Mouse (Mus musculus) liver, embryonic 14.5 days (tissue): Measurements from ENCODE around the gene Itgb6. TPM values are rescaled to one million over a fixed set of nuclear protein-coding genes. Genes with fewer than 3 reads are reported as not detected.

Source experiments
- ATAC-seq: fragments of 200-750 bp; cut with Nextera tagmentation; 2 replicates; pipeline ENCODE4 v1.8.0; 2017; ENCODE audit warnings: moderate number of reproducible peaks, mild to moderate bottlenecking, moderate library complexity; ENCODE audit not compliant: insufficient read depth
- DNase-seq, 3 experiments: peaks; one replicate each; pipeline ENCODE4 v3.0.0-alpha.2; 2012 to 2013; ENCODE audit warnings: low read depth in 3 of 3, low spot score in 3 of 3
- H3K27ac ChIP-seq: fragments of 300-500 bp; sonication (generic); 2 replicates; pipeline ENCODE4 v1.5.1; 2014; ENCODE audit warnings: moderate library complexity, mild to moderate bottlenecking, control low read depth, inconsistent platforms
- H3K27me3 ChIP-seq: fragments of 300-500 bp; sonication (generic); 2 replicates; pipeline ENCODE4 v1.6.1; 2014; ENCODE audit warnings: mild to moderate bottlenecking, low read length, moderate library complexity; ENCODE audit not compliant: control insufficient read depth, insufficient read depth
- H3K36me3 ChIP-seq: fragments of 300-500 bp; sonication (generic); replicated peaks from 2 replicates; pipeline ENCODE4 v1.6.1; 2014; ENCODE audit warnings: low read depth; ENCODE audit not compliant: control insufficient read depth, insufficient read depth
- H3K4me1 ChIP-seq, 2 experiments: fragments of 200-500 bp in 1 of 2; fragments of 300-500 bp in 1 of 2; sonication (generic) in 1 of 2; replicated peaks; 2 replicates each; pipeline ENCODE4 v1.6.1; 2012 to 2014; ENCODE audit warnings: antibody characterized with exemption in 1 of 2, inconsistent platforms in 1 of 2, low read length in 1 of 2; ENCODE audit not compliant: control insufficient read depth in 2 of 2, insufficient read depth in 2 of 2
- H3K4me2 ChIP-seq: fragments of 300-500 bp; sonication (generic); 2 replicates; pipeline ENCODE4 v1.6.1; 2014; ENCODE audit warnings: low read depth, mild to moderate bottlenecking, control low read depth, moderate library complexity
- H3K4me3 ChIP-seq, 2 experiments: fragments of 200-500 bp in 1 of 2; fragments of 300-500 bp in 1 of 2; sonication (generic) in 1 of 2; 2 replicates each; pipeline ENCODE4 v1.5.1; 2012 to 2014; ENCODE audit warnings: low read depth in 2 of 2, low read length in 2 of 2, mild to moderate bottlenecking in 2 of 2, control low read depth in 1 of 2, inconsistent platforms in 1 of 2, moderate library complexity in 1 of 2; ENCODE audit not compliant: insufficient read depth in 1 of 2
- H3K9ac ChIP-seq: fragments of 300-500 bp; sonication (generic); replicated peaks from 2 replicates; pipeline ENCODE4 v1.6.1; 2014; ENCODE audit warnings: mild to moderate bottlenecking, control low read depth, moderate library complexity
- H3K9me3 ChIP-seq: fragments of 300-500 bp; sonication (generic); 2 replicates; pipeline ENCODE4 v1.6.1; 2016; ENCODE audit warnings: low read length, mixed read lengths; ENCODE audit not compliant: control insufficient read depth
- CTCF ChIP-seq: IDR thresholded peaks from 2 replicates; pipeline ENCODE4 v1.5.1; 2016; ENCODE audit warnings: antibody characterized with exemption, low read depth, control low read depth
- EP300 ChIP-seq: IDR thresholded peaks from 2 replicates; pipeline ENCODE4 v1.6.1; 2016; ENCODE audit warnings: antibody characterized with exemption, low read depth
- WGBS: fragments of 180-500 bp; shearing (Covaris S2); extraction: QIAGEN DNeasy Blood & Tissue Kit; methylation state at CpG from one replicate; pipeline ENCODE4 v1.1.7; 2014; ENCODE audit not compliant: insufficient replicate concordance; 5-methylcytosine and 5-hydroxymethylcytosine counted together
- polyA plus RNA-seq, 2 experiments: library from polyadenylated mRNA; depleted of rRNA in 1 of 2; stranded (reverse) in 1 of 2; unstranded in 1 of 2; fragments of >200 nt; fragmentation: Nextera tagmentation in 1 of 2; extraction: Ambion mirVana in 1 of 2; gene quantifications; 2 replicates each; pipeline versions ENCODE4 v1.2.1 to v1.2.3; 2012 to 2014

Itgb6 gene
- polyA plus RNA-seq (2012; rRNA removed): 0.01 and 0.02 TPM in 2 replicates
- 0.05 TPM in 1 of 2 replicates, not detected in the other for polyA plus RNA-seq (2014; fragmentation: Nextera tagmentation; extraction: Ambion mirVana)

DNA sequence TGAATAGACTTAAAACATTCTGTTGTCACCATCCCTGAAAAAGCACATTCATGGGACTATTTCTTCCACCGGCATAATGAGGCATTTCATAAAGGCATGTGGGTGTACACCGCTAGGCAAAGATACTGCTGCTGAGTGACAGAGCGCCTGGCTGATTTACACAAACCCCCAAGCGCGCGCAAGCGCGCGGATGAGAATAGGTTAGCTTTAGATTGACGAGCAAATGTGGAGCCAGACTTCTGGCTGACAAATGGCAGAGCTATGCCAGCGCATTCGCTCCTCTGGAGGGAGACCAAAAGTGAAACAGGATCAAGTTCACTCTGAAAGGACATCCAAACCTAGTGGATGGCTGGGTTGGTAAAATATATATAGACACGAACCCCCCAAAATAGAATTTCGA lies at the start of gene Itgb6:
TSS of gene Itgb6 (minus strand) at position 130 of the 400 bp plus-strand sequence.
- no peak within 1 kb of the TSS for H3K9ac ChIP-seq
- no peak within 1 kb of the TSS for H3K27ac ChIP-seq
- 76% methylated on average over 14 of the region's 14 CpGs for WGBS
- no peak for ATAC-seq
- H3K27me3 ChIP-seq: no peaks in the 10 kb centered on the region
- no peaks in the 10 kb centered on the region for H3K4me1 ChIP-seq
- H3K9me3 ChIP-seq: no peaks in the 10 kb centered on the region
- no peaks in the 10 kb centered on the region for H3K36me3 ChIP-seq
- no peak for DNase-seq
- H3K4me3 ChIP-seq: no peak within 1 kb of the TSS
- TF ChIP-seq EP300: no peak
- no peak for TF ChIP-seq CTCF
- no peak within 1 kb of the TSS for H3K4me2 ChIP-seq

DNA sequence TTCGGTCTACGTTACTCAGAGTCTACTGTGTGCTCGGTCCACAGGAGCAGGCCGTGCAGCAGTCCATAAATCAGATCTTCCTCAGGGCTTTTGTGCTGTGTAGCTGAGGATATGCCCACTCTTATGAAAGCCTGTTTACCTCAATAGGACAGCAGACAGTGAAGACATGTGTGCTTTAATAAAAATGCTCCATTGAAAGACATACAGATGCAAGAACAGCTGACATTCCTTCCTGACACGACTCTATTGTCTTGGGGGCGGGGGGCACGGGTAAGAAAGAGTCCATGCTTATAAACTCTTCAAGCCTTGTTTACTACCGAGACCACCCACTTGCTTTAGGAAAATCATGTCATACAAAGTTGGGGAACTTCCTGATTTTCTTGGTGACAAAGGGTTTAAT lies 44.0 kb upstream of the Itgb6 start:
- no peak overlapping the region for H3K9ac ChIP-seq
- H3K4me2 ChIP-seq: no peak overlapping the region
- H3K4me3 ChIP-seq: no peak overlapping the region
- no peaks in the 10 kb centered on the region for H3K9me3 ChIP-seq
- H3K27me3 ChIP-seq: no peaks in the 10 kb centered on the region
- ATAC-seq: no peak
- H3K36me3 ChIP-seq: no peaks in the 10 kb centered on the region; the same call in 1 of the 2 replicates
- no peak for TF ChIP-seq CTCF
- no peak for TF ChIP-seq EP300
- no peak overlapping the region for H3K27ac ChIP-seq
- WGBS: 79% methylated on average over 8 of the region's 8 CpGs
- H3K4me1 ChIP-seq: no peaks in the 10 kb centered on the region
- no peak for DNase-seq

DNA sequence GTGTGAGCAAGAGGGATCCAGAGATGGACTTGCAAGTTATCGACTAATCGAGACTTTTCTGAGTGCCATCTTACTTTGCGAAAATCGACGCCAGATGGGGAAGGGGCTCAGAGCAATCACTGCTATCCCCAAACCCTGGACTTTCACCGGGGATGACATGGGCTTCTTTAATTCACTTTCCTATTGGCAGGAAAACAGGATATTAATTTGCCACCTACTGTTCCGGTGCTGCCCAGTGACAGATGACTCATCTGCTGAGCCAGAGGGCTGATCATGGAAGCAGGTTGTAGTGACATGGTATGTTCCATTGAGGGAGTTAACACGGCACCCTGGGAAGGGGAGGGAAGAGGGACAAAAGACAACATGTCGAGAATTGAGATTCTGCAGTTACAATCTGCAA lies 33.8 kb upstream of the Itgb6 start:
- Histone ChIP-seq H3K36me3 (no peaks in the 10 kb centered on the region; the same call in 1 of the 2 replicates), H3K4me1 (no peaks in the 10 kb centered on the region), H3K4me3 (no peak overlapping the region), H3K9me3 (no peaks in the 10 kb centered on the region), H3K27me3 (no peaks in the 10 kb centered on the region), H3K4me2 (no peak overlapping the region), H3K9ac (no peak overlapping the region), H3K27ac (no peak overlapping the region)
- TF ChIP-seq EP300 (no peak), CTCF (no peak)
- ATAC-seq (no peak), DNase-seq (no peak)
- 83% methylated on average over 9 of the region's 9 CpGs for WGBS

DNA sequence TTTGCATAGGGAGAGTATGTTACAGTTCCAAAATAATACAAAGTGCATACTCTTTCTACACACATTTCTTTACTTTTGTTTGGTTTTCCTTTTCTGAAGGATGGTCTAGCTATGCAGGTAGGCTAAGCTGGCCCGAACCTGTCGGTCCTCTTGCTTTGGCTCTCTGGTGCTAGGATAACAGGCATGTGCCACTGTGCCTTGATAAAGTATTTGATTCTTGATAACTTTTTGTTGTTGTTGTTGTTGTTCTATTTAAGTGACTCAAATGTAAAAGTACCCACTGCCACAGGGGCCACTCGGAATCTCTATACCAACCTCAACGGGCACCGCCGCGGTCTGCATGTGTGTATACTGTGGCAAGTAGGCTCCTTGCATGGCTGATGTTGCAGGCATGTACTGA lies 32.7 kb upstream of the Itgb6 start:
- H3K9me3 ChIP-seq: no peaks in the 10 kb centered on the region
- ATAC-seq (no peak), DNase-seq (no peak)
- H3K9ac ChIP-seq: no peak overlapping the region
- H3K4me1 ChIP-seq: no peaks in the 10 kb centered on the region
- no peaks in the 10 kb centered on the region for H3K27me3 ChIP-seq
- 86% methylated on average over 7 of the region's 7 CpGs for WGBS
- H3K27ac ChIP-seq: no peak overlapping the region
- H3K4me3 ChIP-seq: no peak overlapping the region
- no peaks in the 10 kb centered on the region; the same call in 1 of the 2 replicates for H3K36me3 ChIP-seq
- H3K4me2 ChIP-seq: no peak overlapping the region
- TF ChIP-seq EP300: no peak
- TF ChIP-seq CTCF: no peak

DNA sequence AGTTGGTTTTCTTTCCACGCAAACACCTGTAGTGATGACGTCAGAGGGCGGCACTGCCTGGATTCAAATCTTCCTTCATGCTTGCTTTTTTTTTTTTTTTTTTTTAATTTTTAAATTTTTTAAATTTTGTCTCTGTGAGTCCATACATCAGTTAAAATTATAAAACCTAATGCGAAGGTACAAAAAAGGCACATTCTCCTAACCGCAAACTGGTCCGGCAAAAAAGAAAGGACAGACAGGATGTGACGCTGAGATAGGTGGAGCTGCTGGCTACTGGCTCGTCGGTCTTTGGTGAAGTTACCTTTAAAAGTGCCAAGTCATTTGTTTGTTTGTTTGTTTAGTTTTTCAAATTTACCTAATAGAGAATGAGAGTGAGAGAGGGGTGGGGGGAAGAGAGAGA lies 28.8 kb upstream of the Itgb6 start:
- TF ChIP-seq CTCF (no peak), EP300 (no peak)
- Histone ChIP-seq H3K4me1 (no peaks in the 10 kb centered on the region), H3K27me3 (no peaks in the 10 kb centered on the region), H3K27ac (no peak overlapping the region), H3K4me3 (no peak overlapping the region), H3K9ac (no peak overlapping the region), H3K36me3 (no peaks in the 10 kb centered on the region; the same call in 1 of the 2 replicates), H3K4me2 (no peak overlapping the region), H3K9me3 (no peaks in the 10 kb centered on the region)
- 84% methylated on average over 9 of the region's 9 CpGs for WGBS
- ATAC-seq (no peak), DNase-seq (no peak)
